Mouse (Mus musculus) thymus, postnatal 0 days (tissue): ENCODE measurements around the gene Flt3. TPM values are rescaled to one million over a fixed set of nuclear protein-coding genes. Genes with fewer than 3 reads are reported as not detected.
A peak's percentile ranks its signal among the peaks of the same experiment; 100 is the strongest.

Experiments
- DNase-seq: peaks from one replicate; pipeline ENCODE4 v3.0.0-alpha.2; 2015; ENCODE audit warnings: low spot score
- polyA plus RNA-seq: library from polyadenylated mRNA; unstranded; fragments of >200 nt; fragmentation: Nextera tagmentation; extraction: Ambion mirVana; gene quantifications from 2 replicates; pipeline ENCODE4 v1.2.1, GENCODE M21; 2015

Flt3 gene
- polyA plus RNA-seq = 2.6 and 3.1 TPM in 2 replicates

DNA sequence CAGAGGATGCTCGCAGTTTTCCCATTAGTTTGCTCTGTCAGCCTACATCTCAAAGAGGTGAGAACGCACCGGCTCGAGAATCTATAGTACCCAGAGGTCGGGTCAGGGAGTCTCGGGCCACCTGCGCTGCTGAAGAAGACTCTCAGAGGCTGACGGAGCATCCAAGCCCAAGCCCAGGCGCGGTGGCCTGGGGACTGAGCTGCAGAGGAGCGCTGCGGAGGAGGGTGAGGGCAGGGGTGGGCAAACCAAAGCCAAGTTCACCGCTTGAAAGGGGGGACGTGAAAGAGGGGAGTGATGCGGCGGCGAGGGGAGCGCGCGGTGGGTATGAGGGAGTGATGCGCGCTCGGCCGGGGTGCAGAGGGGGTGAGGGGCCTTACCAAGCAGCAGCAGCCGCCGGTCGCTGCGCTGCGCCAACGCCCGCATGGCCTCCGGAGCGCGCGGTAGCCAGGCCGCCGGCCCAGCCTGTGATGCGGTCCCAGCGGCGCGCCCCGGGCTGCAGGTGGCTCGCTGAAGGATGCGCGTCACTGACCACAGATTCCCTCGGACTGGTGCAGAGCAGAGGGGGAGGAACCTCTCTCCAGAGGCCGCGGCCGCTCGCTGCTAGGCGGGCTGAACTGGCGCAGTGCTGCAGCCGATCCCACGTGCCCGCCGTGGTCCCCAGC, at the start of gene Flt3:
Gene Flt3, minus strand, starts transcription at position 647 of the 662 bp plus-strand sequence.
- peak; percentile 31 for DNase-seq

- DNase-seq = no peak
Observed at GRCm38 (mm10) chr5:147448933-147449332, 48.6 kb upstream of the Flt3 start.

- peak; percentile 42 for DNase-seq
Observed at GRCm38 (mm10) chr5:147448526-147448925, 48.2 kb upstream of the Flt3 start.

- DNase-seq = no peak
Observed at GRCm38 (mm10) chr5:147445252-147445651, 45.0 kb upstream of the Flt3 start.

GRCm38 (mm10) chr5:147444757-147445156, 44.5 kb upstream of the Flt3 start:
- no peak for DNase-seq

DNA sequence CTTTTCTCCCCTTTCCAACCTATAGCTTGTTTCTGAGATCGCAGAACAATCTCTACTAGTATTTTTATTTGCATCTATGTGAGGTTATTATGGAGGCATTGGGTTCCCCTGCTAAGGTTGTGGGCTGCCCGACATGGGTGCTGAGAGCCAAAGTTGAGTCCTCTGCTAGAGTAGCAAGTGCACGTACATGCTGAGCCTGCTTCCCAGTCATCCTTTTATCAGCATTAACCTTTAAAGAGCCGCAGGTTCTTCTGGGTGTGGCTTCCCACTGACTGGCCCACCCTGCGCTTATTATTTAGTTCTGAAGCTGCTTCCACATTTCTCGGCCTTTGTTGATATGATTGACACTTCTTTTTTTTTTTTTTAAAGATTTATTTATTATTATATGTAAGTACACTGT, 44.0 kb upstream of the Flt3 start:
- no peak for DNase-seq

- no peak for DNase-seq
Observed at GRCm38 (mm10) chr5:147442741-147443140, 42.5 kb upstream of the Flt3 start.

DNA sequence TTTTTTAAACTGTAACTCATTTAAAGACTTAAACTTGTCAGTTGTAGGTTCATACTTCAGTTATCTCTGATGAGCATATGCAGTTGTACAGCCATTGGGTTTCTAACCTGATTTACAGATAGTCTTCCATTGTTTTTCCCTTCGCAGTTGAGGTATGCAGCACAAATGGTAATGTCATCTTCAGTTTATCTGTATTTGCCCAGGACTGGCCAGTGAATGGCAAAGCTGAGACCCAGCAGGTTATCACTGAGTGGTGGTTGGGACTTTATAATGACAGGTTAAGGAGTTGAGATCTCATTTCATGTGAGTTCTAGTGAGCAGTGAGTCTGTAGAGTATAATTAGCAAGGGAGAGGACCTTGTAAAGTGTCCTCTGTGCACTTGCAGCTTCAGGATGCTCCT, 41.7 kb upstream of the Flt3 start:
- no peak for DNase-seq

DNA sequence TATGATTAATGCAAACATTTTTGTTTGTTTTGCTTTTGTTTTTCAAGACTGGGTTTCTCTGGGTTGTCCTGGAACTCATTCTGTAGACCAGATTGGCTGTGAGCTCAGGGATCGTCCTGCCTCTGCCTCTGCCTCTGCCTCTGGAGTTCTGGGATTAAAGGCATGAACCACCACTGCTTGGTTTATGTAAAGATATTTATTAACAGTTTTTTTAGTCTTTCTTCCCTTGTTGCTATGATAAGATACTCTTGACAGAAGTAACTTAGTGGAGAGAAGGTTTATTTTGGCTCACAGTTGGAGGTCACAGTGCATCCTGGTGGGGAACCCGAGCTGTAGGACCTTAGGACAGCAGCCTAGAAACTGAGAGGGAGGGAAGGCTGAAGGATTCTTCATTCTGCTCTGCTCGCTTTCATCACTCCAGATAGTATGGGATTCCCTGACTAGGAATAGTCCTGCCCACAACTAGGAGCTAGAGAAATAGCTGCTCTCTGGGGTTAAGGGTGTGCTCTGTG, 40.8 kb upstream of the Flt3 start:
- no peak for DNase-seq

DNA sequence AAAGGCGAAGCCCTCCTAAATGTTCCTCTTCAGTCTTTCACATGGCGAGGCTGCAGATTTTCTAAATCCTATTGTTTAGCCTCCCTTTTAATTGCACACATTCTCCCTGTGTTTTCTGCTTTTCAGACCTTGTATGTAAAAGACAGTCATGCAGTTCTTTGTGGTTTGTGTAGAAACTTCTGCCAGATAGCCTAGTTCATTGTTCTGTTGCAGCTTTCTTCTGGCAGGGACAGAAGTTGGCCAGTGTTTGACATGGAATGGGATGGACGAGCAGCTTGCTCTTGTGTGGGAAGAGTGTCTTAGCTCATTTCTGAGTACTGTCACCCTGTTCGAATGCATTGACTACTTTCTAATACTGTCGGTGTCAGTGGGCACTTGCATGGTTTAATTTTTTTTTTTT, 36.2 kb upstream of the Flt3 start:
- DNase-seq = no peak

- DNase-seq = no peak
Observed at GRCm38 (mm10) chr5:147435751-147436150, 35.5 kb upstream of the Flt3 start.

- DNase-seq = peak; percentile 32
Observed at GRCm38 (mm10) chr5:147435224-147435623, 34.9 kb upstream of the Flt3 start.

- DNase-seq = no peak
Observed at GRCm38 (mm10) chr5:147432927-147433326, 32.6 kb upstream of the Flt3 start.

GRCm38 (mm10) chr5:147430936-147431839, 30.9 kb upstream of the Flt3 start:
- peak; percentile 80 for DNase-seq

GRCm38 (mm10) chr5:147430361-147430935, 30.2 kb upstream of the Flt3 start:
- peak; percentile 58 for DNase-seq

- peak; percentile 95 for DNase-seq
Observed at GRCm38 (mm10) chr5:147429535-147430305, 29.4 kb upstream of the Flt3 start, which contains the start of gene Pan3. TSS of gene Pan3 (plus strand) at chr5:147430161.

GRCm38 (mm10) chr5:147426048-147426805, 25.9 kb upstream of the Flt3 start:
- DNase-seq = peak; percentile 87

- no peak for DNase-seq
Observed at GRCm38 (mm10) chr5:147423612-147424011, 23.3 kb upstream of the Flt3 start.

GRCm38 (mm10) chr5:147418394-147419121, 18.3 kb upstream of the Flt3 start:
- peak; percentile 91 for DNase-seq

DNA sequence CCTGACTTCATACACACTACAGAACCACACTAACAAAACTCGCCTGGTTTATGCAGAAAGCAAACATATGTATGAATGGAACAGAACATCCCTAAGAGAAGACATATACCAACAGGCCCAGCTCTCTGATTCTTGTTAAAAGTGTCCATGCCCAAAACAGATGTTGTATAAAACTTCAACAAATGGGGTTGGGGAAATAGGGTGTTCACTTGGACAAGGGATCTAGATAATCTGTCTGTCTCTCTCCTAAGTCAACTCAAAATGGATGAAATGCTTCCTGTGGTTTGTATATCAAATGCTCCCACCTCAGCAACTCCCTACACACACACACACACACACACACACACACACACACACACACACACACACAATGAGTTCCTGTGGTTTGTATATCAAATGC, 17.7 kb upstream of the Flt3 start:
- peak; percentile 24 for DNase-seq
